Mouse (Mus musculus) mesoderm, embryonic 11.5 days (tissue): Measurements from ENCODE around the gene 4933416C03Rik.

Source experiments
- DNase-seq: peaks from one replicate; pipeline ENCODE4 v3.0.0-alpha.2; 2012; ENCODE audit warnings: low read depth, low spot score

4933416C03Rik gene

DNA sequence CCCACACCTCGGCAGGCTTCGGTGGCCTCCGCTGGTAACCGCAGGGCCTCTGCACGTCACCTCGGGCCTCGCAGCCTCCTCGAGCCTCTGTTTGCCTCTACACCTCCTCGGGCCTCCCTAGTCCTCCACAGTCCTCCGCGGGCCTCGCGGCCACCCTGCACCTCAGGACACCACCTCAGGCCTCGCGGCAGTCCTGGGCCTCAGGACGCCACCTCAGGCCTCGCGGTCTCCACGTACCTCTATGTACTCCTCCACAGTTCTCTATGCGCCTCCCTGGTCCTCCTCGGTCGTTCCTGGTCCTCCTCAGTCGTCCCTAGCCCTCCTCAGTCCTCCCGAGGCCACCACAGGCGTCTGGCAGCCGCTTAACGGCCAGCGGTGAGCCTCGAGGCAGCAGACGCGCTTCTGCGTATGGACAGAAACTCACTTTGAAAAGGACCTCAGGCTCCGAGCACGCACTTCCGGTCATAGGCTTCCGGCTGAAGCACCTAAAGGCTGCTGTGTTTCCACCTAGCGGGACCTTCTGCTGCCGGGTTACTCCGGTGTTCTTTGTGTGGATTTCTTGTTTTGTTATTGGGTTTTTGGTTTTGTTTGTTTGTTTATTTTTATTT lies at the start of gene 4933416C03Rik:
Gene 4933416C03Rik (minus strand): TSS at position 51 of the 608 bp plus-strand sequence.
- DNase-seq, result no peak

DNA sequence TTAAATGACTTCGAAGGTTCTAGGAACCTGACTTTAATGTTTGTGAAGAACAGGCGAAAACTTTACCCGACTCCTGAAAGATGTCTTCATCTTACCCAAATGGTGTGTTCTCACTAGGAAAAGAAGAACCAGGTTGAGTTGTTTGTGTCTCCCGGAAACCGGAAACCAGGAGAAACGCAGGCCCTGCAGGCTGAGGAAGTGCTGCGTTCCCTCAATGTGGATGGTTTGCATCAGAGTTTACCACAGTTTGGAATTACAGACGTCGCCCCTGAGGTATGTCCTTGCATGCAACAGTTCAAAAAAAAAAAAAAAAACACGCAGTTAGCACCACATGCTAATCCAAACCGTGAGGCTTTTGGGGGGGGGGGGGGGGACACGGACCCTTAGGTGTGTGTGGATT lies 48.6 kb upstream of the 4933416C03Rik start:
- no peak for DNase-seq

DNA sequence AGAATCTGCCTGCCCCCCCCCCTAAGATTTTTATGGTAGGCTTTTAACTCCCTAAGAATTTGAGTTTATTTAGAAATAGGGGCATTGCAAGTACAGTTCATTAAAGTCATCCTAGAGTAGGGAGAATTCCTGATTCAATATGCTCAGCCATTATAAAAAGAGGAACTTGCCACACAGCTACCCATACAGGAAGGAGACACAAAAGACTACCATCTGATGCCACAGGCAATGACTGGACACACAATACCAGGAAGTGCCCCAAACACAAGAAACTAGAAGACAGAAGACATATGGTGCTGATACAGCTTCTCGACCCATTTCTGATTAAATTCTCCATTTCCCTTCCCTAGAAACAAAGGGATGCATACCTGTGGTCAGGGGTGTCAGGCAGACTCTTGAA lies 43.0 kb upstream of the 4933416C03Rik start:
- DNase-seq, result no peak

DNA sequence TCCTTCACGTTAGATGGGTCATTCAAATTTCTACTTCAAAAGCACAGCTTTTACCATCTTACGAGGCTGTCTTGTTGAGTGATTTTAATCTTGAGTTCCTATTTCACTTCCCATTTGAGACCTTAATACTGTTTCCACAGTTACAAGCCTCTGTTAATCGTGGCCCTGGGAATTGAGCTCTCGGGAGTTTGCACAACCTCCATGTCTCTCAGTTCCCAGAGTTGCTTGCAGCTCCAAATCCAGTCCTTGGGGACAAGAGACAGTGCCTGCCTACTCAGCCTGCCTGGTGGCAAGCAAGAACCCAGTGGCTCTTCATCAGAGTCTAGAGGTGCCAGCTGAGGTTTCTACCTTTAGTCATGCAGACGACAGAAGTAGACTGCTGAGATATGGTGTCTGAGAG lies 41.0 kb upstream of the 4933416C03Rik start:
- DNase-seq, result no peak

DNA sequence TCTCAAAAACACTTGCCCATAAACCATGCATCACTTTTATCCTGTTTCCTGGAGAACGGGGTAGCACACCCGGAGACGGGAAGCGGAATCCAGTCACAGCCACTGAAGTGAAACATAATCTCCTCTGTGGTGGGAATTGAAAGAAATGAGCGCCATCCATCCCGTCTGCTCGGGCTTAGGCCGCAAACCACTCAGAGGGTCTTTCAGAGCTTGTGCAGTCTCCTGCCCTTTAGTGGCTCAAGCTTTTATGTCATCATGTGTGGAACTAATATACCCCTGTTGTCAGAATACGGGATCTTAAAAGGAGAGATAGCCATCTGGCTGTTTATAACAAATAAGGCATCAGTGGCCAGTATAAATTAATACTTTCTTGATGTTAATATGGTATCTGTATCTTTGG lies 32.4 kb upstream of the 4933416C03Rik start:
- peak; percentile 6 for DNase-seq

DNA sequence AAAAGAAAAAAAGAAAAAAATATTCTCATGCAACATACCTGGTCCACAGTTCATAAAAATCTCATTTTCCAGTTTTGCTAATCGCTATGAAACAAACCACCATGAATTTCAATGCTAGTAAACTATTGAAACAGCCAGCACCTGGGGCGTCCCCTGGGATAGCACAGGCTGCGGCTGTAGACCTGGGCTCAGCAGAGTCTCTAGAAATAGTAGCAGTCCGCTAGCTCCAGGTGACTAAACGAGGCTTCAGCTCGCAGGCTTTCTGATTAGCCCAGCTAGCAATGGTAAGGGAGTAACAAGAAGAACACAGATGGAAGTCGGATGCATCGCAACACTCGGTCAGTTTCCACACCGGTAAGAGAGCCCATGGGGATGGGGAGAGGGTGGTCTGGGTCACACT lies 30.0 kb upstream of the 4933416C03Rik start:
- DNase-seq, result no peak

DNA sequence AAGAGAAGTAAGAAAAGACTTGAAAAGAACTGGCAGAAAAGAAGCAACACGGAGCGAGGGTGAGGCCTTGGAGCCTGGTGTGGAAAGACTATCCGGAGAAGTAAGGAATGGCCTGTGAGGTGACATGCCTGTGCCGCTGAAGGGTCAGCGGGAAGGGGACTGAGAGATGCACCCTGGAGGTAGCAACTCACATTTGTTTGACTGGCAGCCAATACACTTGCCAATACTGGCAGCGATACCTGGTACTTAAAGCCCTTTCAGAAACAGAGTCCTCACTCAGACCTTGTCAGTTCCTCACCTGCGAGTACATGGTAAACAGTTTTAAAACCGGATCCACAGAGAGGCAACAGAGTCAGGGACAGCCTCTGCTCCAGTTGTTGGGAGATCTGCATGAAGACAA lies 26.5 kb upstream of the 4933416C03Rik start:
- no peak for DNase-seq

DNA sequence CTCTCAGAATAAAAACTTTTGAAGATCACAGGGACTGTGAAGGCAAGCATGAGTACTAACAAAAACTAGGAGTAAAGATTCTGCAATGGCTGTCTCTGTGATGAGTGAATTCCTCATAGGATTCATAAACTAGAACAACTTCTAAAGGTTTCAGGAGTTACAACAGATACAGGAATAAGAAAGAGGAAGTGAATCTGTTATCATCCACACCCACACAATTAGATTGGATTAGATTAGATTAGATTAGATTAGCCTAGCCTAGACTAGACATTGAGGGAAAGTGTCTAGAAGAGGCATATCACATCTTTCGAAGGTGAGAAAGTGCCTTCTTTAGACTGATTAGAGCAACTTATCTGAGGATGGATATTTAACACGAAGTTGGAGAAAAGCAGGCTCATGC lies 21.5 kb upstream of the 4933416C03Rik start:
- DNase-seq, result no peak

DNA sequence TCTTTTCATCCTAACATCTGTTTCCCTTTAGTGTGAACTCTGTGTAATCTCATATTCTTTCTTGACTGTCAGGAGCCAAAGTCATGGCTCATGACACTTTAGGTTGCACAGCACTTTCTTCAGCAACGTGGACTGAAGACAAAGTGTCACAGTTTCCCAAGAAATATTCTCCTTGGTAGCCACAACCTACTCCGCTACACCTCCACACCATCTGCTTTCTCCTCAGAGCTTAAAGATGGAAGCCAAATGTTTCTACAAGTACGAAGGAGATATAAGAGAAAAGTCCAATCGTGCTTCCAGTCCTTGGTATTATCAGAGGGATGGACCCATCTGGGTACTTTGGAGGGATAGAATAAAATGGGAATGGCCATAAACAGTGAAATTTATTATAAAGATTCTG lies 18.5 kb upstream of the 4933416C03Rik start:
- DNase-seq, result peak; percentile 26

DNA sequence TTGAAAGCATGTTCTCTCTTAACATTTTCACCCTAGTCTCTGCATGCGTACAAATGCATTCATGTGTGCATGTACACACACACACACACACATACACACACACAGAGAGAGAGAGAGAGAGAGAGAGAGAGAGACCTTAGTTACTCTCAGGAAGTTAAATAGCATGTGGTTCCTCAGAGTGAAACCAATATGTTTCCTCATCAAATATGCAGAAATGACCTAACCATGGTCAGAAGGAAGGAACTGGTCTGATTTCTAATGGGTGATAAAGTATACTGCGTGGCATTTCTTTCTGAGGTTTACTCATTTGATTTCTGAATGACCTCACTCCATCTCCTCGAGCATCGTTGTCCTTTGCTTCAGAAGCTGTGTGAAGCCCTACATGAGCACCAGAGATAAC lies 17.5 kb upstream of the 4933416C03Rik start:
- DNase-seq, result no peak

DNA sequence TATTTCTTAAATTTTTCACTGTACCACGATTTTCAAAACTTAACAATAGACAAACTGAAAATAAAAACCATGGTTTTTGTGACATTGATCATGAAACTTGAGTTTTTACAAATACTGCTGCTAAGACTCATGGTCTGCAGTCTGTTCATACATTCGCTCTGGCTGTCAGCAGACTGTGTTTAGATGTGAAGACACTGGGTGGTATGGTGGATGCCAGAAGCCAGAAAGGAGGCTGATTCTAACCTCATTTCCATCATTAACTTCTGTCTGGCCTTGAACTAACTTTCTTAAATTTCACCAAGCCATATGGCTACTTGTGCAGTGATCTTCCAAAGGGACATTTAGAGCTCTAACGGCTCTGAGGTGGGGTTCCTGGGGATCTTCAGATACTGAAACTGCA lies 16.7 kb upstream of the 4933416C03Rik start:
- no peak for DNase-seq

DNA sequence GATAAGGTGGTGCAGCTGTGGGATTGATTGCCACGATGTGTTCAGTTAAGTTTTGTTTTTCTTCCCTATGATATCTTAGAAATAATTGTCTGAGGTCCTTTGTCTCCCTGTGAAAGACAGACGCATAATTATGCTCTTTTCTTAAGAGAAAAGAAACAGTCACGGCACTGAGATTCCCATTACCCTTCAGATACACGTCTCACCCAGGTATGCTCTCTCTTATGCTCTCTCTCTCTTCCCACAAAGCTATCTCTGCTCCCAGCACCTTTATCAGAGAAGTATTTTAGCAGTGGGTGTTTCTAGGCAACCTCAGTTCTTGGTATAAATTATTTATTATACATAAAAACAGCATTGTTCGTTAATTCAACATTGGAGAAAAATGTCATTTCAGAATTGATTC lies 11.6 kb upstream of the 4933416C03Rik start:
- DNase-seq, result no peak

DNA sequence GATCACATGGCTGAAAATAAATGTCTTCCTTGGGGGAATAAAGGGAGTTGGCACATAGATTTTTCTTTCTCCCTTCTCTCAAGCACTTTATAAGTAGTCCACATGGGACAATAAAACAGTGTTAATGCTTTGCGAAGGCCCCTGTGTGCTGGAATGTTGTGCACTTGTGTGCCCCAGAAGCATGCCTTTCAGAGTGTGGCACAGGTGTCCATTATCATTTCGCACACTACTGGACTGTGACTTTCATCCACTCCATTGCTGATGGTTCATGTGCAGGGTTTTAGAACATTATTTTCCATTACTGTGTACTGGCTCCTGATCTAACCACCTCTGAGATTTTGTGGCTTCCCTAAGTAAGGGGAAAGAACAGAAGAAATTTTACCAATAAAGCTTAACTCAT lies 10.1 kb upstream of the 4933416C03Rik start:
- no peak for DNase-seq

DNA sequence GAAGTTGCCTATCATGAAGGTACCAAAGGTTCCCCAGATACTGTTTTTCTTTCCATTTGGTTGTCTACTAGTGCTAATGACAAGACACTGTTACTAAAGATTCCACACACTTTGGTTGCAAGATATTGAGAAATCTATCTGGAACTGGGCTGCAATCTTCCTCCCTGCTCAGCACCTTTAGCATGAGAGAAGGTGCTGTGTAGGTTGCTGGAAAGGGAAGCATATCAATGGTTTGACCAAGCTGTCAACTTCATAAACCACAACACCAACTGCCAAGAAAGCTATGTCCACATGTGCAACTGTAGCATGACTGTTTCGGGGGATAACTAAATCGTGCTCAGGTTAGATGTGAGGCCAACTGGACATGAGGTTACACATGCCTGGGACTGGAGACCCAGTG lies 7.7 kb upstream of the 4933416C03Rik start:
- DNase-seq, result no peak

DNA sequence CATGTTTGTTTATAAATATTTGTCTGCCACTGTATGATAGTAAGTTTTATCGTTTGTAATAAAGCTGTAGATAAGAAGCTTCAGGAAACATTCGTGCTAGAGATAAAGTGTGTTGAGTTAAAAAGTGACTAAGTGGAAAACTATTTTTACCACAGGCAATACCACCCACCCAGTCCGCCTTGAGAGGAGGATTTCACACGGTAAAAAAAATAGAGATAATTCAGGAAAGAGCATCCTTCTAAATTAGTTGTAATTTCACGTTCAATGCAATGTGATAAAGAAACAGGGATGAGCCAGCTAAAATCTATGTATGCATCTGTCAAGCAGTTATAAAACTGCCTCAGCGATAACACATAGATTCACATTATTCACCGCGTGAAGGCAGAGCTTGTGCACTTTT lies 3.3 kb upstream of the 4933416C03Rik start:
- no peak for DNase-seq

DNA sequence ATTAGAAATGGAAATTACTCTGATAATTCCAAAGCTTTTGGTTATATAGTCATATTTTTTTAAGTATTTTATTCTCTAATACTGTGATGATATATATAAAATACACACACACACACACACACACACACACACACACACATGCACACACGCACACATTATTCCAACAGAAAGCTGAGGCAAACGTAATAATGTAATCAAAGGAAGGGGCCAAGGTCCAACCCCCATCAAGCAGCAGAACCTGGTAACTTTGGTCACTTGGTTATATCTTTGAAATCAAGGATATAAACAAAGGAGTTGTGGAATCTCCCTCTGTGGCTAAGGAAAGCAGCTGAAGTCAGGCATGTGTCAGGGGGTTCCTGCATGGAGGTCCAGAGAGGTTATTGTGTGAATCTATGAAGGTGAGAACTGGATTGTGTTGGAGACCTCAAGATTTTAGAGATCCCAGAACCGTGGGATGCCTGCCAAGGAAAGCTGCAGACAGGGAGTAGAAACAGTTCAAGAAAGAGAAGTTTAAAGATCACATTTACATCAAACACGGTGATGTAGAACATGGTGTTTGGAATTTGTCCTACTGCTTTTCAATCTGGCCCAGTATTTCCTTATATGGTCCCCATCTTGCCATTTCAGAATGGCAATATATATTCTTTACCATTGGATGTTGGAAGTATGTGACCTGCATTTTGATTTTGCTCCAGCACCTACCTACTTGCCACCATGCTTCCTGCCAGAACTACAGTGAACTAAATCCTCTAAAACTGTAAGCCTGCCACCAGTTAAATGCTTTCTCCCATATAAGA lies 2.4 kb upstream of the 4933416C03Rik start:
- DNase-seq, result no peak

DNA sequence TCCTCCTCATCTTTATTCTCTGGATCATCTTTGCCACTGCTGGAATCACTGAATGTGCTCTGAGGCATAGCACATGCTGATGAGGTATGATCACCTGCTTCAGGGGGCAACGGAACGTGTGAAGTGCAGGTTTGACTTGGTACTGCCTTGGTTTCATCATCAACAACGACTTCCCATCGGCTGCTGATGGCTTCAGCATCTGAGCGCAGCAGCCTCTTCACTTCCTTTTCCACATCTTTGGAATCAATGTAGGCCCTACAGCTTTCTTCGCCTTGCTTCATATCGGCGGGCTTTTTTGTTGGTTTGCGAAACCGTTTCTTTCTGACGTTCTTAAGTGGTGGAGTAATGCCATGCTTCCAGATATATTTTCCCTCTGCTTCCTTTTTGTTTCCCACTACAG lies 849 bp downstream of the 4933416C03Rik start:
- DNase-seq, result no peak

DNA sequence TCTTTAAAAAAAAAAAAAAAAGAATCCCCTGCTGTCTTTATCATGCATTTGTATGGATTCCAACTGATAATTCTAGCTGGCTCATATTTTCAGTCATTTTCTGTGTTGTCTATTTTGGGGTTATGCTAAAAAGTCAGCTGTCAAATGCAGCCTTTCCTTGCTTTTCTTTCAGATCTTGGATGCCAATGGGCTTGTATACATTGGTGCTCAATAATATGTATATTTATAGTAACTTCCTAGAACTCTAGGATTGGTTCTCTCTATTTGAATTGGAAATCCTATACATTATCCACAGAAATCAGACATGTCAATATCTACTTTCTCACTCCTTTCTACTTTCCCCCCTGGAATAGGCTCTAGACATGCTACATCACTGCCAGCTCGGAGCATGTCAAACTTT lies 5.0 kb downstream of the 4933416C03Rik start:
- DNase-seq, result no peak

DNA sequence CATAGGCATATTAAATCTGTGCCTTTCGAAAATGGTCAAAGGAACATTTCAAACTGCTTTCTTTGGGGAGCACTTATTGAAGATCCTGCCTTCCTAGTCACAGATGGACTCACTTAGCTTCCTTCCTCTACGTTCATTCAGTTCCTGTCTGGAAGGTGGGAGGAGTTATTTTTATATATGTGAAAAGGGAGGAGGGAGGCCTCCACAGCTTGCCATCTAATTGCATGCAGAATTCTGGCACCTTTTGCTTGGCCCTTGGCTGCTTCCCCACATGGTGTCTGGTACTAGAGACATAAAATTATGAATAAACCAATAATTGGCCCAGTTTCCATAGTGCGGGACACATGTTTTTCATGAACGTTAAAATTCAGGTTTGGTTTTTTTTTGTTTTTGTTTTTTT lies 5.5 kb downstream of the 4933416C03Rik start:
- no peak for DNase-seq

DNA sequence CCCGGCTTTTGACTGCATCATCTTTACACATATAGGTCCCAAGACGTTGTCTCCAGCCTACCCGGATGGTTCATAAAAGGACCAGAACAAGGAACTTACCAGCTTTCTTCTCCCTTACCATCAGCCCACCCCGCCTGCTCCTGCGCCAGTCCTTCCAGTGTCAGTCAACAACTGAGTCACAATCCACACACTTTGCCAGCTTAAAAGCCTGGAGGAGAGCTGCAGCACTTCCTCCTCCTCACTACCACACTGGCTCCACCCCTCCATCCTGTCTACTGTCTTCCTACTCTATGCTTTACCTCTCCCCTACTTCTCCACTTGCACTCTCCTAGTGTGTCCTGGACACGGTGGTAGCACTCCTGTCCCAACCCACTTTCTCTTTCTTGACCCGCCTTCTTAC lies 15.2 kb downstream of the 4933416C03Rik start:
- no peak for DNase-seq

DNA sequence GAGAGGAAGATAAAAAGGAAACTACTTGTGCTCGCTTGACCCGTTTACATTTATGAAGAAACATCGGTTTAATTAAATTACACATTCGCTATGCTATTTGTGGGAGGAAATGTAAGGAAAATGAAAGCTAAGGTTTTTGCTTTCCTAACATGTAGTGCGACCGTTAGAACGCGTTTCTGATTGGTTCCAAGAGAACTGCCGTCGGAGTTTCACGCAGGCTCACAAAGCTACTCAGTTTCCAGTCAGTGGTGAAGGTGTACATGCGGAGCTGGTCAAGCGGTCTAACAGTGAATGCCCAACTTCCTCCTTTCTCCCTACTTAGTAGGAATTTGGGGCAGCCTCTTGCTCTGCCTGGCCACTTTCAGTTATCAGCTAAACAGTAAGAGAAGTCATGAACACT lies 17.3 kb downstream of the 4933416C03Rik start:
- DNase-seq, result no peak

DNA sequence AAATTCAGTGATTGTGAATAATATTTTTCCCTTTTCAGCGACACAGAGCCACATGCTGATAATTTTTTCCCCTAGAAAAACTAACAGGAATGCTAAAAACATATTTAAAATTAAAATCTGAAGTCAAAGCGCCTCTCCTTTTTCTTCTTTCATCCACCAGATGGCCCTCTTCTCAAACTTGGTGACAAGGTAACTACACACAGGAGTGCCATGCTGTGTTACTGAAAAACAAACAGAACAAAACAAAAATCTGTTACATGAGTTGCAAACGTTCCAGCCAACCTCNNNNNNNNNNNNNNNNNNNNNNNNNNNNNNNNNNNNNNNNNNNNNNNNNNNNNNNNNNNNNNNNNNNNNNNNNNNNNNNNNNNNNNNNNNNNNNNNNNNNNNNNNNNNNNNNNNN lies 29.8 kb downstream of the 4933416C03Rik start:
- no peak for DNase-seq

DNA sequence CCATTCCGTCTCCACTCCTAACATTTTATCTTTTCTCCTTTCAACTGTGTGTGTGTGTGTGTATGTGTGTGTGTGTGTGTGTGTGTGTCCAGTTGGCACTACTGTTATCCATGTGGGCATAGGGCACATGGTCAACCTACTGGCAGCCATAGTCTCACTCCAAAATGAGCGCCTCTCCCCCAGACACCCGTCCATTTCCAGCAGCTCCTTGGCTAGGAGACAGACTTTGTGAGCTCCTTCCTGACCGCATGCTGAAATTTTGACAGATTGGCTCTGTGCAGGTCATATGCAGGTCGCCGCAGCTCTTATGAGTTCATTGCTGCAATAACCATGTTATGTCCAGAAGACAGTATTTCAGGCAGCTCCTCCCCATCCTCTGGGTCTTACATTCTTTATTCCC lies 32.9 kb downstream of the 4933416C03Rik start:
- no peak for DNase-seq

DNA sequence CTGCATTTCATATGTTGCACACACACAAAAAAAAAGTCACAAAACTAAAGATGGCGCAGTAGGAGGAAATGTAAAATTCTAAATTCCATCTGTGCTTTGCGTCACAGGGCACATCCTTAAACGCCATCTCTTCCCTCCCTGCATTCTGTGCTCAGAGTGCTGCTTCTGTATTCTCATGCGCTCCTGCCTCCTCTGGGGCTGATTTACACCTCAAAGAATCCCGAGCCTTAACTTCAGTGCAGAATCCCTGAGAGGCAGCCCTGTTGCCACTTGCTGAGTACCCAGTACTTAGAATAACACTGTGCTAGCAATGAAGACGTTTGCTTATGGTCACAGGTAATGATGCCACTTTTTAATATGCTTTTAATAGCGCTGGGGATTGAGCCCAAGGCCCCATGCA lies 34.3 kb downstream of the 4933416C03Rik start:
- DNase-seq, result no peak
